Mouse (Mus musculus): ENCODE results near the gene Fxyd3.

Fxyd3 gene

GRCm38 (mm10) chr7:31063074-31063560 lies 13.4 kb downstream of the Fxyd3 start:
- DNase-seq = no peak

DNA sequence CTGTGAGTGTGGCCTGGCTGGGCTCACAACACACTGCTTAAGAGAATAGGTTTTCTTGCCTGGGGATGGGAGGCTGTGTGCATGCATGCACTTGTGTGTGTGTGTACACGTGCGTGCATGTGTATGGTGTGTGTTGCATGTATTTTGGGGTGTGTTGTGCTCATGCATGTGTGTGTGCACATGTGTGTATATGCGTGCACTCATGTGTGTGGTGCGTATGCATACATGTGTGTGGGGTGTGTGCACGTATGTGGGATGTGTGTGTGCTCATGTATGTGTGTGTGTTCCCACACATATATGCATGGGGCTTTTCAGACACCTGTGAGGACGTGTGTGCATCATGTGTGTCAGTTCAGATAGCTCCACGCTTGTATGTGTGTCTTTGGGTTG lies 15.9 kb downstream of the Fxyd3 start:
- no peak for DNase-seq

DNA sequence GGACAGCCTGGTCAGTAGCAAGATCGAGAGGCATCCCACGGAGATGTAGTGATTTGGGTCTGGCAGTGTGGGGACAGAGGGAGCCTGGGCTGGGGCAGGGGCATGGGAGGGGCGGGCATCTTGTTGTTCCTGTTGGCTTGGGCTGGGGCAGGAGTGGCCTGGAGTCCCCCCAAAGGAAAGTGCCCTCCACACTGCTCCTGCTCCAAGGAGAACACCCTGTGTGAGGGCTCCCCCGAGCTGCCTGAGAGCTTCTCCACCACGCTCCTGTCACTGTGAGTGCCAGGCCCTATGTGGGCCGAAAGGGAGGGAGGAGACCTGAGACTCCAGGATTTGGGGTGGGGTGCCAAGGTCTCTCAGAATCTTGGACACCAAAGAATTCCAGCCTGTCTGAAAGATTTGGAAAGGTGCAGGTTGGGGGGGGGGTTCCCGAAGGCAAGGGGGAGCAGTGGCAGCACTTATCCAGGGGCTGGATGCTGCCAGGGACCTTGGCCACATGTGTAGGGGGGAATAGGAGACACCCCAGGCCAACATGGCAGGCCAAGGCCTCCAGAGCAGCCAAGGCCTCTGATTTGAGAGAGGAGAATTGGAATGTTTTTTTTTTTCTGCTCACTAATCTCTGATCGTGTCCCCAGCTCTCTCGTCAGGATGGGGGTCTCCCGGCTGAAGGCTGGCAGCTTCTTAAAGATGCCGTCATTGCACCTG lies 16.4 kb downstream of the Fxyd3 start:
- no peak for DNase-seq

DNA sequence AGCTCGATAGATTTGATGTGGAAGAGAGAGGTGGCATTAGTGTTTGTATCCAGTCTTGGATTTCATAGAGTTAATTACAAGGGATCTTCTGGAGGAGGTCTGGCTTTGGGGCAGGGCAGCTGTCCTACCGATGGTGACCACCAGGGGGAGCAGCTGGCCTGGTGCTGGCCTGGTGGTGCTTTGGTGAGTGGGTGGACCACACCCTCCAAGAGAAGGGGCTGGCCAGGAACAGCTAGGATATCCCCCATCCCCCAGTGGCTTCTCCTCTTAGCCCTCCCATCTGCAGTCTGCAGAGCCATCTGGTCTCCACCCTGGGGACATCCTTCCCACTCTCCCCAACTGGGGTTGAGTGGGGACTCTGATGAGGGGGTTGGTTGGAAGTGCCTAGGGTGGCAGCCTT lies 17.4 kb downstream of the Fxyd3 start, which contains the start of gene Lgi4:
TSS of gene Lgi4 (plus strand) at position 235 of the 400 bp plus-strand sequence.
- peak; percentile 90 for DNase-seq

DNA sequence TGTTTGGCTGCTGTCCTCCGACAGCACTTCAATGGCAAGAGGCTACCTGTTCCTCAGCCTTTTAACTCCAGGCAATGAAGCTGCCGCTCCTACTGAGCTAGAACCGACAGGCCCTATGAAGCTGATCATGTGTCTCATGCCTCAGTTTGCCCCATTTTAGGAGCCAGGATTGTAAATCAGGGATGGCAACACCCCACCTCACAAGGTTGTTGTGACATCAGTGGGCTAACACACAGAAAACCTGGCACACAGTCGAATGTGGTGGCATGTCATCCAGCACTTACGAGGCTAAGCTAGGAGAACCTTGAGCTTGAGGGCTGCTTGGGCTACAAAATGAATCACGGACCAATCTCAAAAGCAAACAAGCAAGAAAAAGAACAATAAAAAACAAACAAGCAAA lies 18.3 kb downstream of the Fxyd3 start:
- DNase-seq = no peak

DNA sequence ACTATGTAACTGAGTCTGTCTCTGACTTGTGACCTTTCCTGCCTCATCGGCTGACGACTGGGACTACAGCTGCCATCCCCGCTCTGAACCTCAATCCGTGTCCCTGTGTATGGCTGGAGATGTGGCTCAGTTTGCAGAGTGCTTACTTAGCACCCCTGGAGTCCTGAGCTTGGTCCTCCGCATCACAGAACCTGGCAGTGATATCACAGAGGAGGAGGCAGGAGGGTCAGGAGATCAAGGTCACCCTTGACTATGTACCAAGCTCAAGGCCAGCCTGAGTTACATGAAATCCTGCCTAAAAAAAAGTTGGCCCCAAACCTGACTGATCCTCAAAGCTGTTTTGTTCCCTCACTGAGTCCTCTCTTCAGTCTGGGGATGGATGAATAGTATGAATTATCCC lies 18.8 kb downstream of the Fxyd3 start:
- DNase-seq = no peak

DNA sequence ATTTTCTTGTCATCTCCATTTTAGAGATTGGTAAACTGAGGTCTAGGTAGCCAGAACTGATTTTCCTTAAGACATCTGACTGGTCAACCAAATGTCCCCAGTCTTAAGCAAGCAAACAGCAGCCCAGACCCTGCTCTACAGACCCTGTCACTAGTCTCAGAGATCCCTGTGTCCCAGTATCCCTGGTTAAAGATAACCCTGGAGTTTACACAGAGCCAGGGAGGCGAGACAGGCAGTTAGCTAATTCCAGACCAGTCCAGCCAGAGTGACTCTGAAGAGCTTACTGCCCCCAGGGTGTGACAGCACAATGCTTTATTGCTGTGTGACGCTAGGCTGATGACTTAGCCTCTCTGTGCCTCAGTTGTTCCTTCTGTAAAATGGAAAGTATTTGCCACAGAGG lies 19.4 kb downstream of the Fxyd3 start, which contains the start of gene Fxyd1:
TSS of gene Fxyd1 (minus strand) at position 129 of the 400 bp plus-strand sequence.
- no peak for DNase-seq

DNA sequence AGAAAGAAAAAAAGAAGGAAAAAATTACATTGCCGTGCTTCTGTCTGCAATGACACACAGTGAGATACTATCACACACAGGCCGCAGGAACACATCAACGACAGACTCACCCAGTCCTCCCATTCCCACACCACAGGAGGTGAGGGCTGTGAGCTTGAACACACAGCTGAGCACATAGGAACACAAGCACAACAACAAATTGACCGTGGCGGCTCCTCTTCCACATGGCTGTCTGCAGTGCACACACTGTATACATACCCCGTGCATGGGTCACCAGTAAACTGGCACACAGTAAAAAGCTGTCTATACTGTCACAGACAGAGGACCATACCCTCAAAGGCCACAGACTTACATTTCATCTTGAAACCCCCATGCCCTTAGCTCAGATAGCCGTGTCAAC lies 20.1 kb downstream of the Fxyd3 start:
- DNase-seq = no peak

GRCm38 (mm10) chr7:31055883-31056282 lies 20.6 kb downstream of the Fxyd3 start:
- no peak for DNase-seq

GRCm38 (mm10) chr7:31055354-31055824 lies 21.1 kb downstream of the Fxyd3 start:
- DNase-seq = no peak

GRCm38 (mm10) chr7:31054661-31055320 lies 21.7 kb downstream of the Fxyd3 start:
- DNase-seq = no peak

- DNase-seq = no peak
Measured at GRCm38 (mm10) chr7:31053882-31054447, 22.5 kb downstream of the Fxyd3 start.

GRCm38 (mm10) chr7:31052636-31053434 lies 23.7 kb downstream of the Fxyd3 start:
- DNase-seq = peak; percentile 60

DNA sequence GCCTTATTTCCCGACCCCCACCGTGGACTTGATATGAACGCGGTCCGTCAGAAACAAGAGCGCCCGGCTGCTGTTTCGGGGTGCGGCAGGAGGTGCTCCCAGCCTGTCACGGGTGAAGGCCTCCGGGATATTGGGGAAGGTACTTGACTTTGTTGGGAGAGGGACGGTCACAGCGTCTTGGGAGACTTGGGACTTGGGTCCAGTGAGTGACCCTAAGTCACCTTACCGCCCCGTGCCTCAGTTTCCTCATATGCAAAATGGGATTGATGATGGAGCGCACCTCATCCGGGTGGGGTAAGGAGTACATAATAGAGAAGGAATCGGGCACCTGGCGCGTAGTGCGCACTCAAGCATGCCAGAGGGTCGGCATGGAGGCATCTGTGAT lies 24.3 kb downstream of the Fxyd3 start:
- DNase-seq = no peak

GRCm38 (mm10) chr7:31051321-31052021 lies 25.0 kb downstream of the Fxyd3 start, which contains the start of gene Fxyd7:
TSS of gene Fxyd7 (minus strand) at chr7:31051467.
- no peak for DNase-seq

DNA sequence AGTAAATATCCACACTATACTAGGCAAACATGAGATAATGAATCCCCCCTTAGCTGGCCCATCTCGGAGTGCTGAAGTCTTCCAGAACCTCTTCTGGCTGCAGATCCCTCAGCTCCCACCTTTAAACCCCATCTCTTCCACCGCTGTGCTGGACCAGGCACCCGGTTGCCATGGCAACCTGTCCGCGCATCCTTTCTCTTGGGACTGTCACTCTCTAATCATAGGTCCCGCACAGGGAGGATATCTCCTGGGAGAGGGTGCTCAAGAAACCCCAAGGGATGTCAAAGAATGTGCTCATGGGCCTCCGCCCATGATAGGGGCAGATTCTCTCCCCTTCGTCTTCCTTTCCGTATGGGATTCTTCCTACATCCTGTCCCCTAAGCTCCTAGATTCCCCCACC lies 25.6 kb downstream of the Fxyd3 start:
- DNase-seq = no peak

DNA sequence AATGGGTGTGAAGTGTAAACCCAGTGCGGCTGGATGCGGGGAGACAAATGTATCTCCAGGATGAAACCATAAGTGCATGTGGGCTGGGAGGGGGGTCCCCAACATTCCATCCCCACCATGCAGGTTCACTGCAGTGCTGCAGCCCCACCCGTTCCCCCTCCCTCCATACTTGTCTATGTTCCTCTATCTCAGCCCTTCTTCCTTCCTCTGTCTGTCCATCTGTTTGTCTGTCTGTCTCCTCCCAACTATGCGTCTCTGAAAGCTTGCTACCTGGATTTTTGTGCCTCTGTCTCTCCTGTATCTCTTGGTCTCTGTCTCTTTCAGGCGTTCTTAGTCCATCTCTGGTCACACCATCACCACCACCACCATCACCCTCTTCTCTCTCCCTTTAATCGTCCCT lies 26.0 kb downstream of the Fxyd3 start:
- no peak for DNase-seq

DNA sequence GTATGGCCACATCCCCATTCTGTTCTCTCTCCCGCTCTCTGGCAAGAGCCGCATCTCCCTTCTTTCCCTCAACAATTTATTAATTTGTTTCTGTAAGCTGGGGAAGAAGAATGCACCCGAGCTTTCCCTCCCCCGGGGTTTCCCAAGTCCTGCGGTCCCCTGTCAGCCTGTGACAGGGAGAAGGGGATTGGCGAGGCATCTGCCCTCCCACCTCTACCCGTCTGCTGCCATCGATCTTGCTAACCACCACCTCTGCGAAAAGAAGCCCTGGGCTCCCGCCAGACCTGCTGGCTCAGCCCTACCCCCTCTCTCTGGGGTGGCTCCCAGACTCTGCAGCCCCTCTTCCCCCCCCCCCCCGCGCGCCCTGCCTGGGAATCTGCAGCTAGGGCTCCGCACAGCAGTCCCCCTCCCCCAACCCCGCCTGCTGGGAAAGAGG lies 26.6 kb downstream of the Fxyd3 start:
- no peak for DNase-seq

DNA sequence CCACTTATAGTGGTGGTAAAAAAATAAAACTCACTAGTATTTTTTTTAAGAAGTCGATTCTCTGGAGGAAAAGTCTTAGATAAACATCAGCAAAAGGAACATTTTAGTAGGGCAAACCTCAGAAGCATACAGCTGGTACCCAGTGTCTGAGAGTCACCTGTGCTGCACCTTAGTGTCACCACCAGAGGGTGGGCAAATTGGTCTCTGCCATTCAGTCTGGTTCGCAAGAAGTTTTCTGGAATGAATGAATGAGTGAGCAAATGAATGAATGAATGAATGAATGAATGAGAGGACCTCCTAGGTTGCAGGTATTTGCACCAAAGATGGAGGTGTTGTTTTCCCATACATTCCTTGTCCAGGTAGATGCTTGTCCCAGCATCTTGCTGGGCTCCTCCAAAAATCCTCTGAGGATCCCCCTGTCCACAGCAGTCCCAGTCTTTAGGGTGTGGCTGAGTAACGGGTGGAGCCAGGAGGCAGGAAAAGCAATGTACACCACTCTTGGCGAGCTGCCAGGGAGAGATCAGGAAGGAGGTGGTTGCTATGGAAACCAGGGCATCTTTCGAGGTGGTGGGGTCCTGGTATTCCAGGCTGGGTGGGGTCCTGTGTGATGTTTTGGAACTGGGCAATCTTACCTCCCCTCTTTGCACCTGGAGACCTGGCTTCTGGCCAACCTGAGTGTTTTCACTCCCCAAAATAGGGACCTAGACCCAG lies 27.2 kb downstream of the Fxyd3 start:
- no peak for DNase-seq

GRCm38 (mm10) chr7:31042431-31042910 lies 34.0 kb downstream of the Fxyd3 start, which contains the start of gene Fxyd5:
TSS of gene Fxyd5 (minus strand) at chr7:31042481.
- DNase-seq = no peak

GRCm38 (mm10) chr7:31041662-31042315 lies 34.7 kb downstream of the Fxyd3 start:
- no peak for DNase-seq
